Mouse (Mus musculus) midbrain, embryonic 16.5 days (tissue): Measurements from ENCODE around the gene Syt3. TPM values are rescaled to one million over a fixed set of nuclear protein-coding genes. Genes with fewer than 3 reads are reported as not detected.

Experiments used
- ATAC-seq: fragments of 200-750 bp; cut with Nextera tagmentation; 2 replicates; pipeline ENCODE4 v1.8.0; 2017; ENCODE audit warnings: moderate TSS enrichment
- H3K27ac ChIP-seq: fragments of 300-500 bp; sonication (generic); 2 replicates; pipeline ENCODE4 v1.5.1; 2014; ENCODE audit warnings: mild to moderate bottlenecking, low read length, mixed read lengths
- H3K27me3 ChIP-seq: fragments of 300-500 bp; sonication (generic); 2 replicates; pipeline ENCODE4 v1.6.1; 2014; ENCODE audit warnings: low read depth, low read length, mixed read lengths; ENCODE audit not compliant: control insufficient read depth, insufficient read depth
- H3K36me3 ChIP-seq: fragments of 300-500 bp; sonication (generic); 2 replicates; pipeline ENCODE4 v1.6.1; 2014; ENCODE audit warnings: mild to moderate bottlenecking, low read length, moderate library complexity, mixed read lengths; ENCODE audit not compliant: control insufficient read depth, insufficient read depth
- H3K4me1 ChIP-seq: fragments of 300-500 bp; sonication (generic); 2 replicates; pipeline ENCODE4 v1.6.1; 2014; ENCODE audit warnings: mild to moderate bottlenecking, low read length, mixed read lengths; ENCODE audit not compliant: control insufficient read depth, insufficient read depth
- H3K4me2 ChIP-seq: fragments of 300-500 bp; sonication (generic); 2 replicates; pipeline ENCODE4 v1.6.1; 2014; ENCODE audit warnings: mild to moderate bottlenecking, low read length, mixed read lengths
- H3K4me3 ChIP-seq: fragments of 300-500 bp; sonication (generic); 2 replicates; pipeline ENCODE4 v1.5.1; 2014; ENCODE audit warnings: low read depth, mild to moderate bottlenecking, low read length, moderate library complexity, mixed read lengths
- H3K9ac ChIP-seq: fragments of 300-500 bp; sonication (generic); 2 replicates; pipeline ENCODE4 v1.6.1; 2014; ENCODE audit warnings: low read depth, low read length, mixed read lengths
- H3K9me3 ChIP-seq: fragments of 300-500 bp; sonication (generic); replicated peaks from 2 replicates; pipeline ENCODE4 v1.6.1; 2014; ENCODE audit warnings: mild to moderate bottlenecking, low read length, mixed read lengths; ENCODE audit not compliant: control insufficient read depth, poor library complexity, severe bottlenecking
- WGBS: fragments of 180-500 bp; shearing (Covaris S2); extraction: QIAGEN DNeasy Blood & Tissue Kit; methylation state at CpG from one replicate; pipeline ENCODE4 v1.1.7; 2014; 5-methylcytosine and 5-hydroxymethylcytosine counted together
- polyA plus RNA-seq: library from polyadenylated mRNA; unstranded; fragments of >200 nt; fragmentation: Nextera tagmentation; extraction: Ambion mirVana; gene quantifications from 2 replicates; pipeline ENCODE4 v1.2.1, GENCODE M21; 2015

Syt3 gene
- polyA plus RNA-seq, 1 experiment from 2014 or later: 73.2 TPM

- no peak overlapping the region for H3K4me3 ChIP-seq
- no peaks in the 10 kb centered on the region for H3K9me3 ChIP-seq
- 83% methylated on average over 14 of the region's 14 CpGs for WGBS
- H3K27ac ChIP-seq: no peak overlapping the region
- ATAC-seq: no peak
- H3K9ac ChIP-seq: no peak overlapping the region
- H3K4me1 ChIP-seq: no peaks in the 10 kb centered on the region
- H3K27me3 ChIP-seq: no peaks in the 10 kb centered on the region
- H3K4me2 ChIP-seq: no peak overlapping the region
- peaks cover 4% of the 10 kb centered on the region; the same call in 1 of the 2 replicates for H3K36me3 ChIP-seq
Measured at GRCm38 (mm10) chr7:44392341-44392740, 8.4 kb downstream of the Syt3 start.

- Histone ChIP-seq H3K9ac (no peak overlapping the region), H3K36me3 (peaks cover 4% of the 10 kb centered on the region; the same call in 1 of the 2 replicates), H3K27ac (no peak overlapping the region), H3K27me3 (no peaks in the 10 kb centered on the region), H3K4me1 (no peaks in the 10 kb centered on the region), H3K9me3 (no peaks in the 10 kb centered on the region), H3K4me3 (no peak overlapping the region), H3K4me2 (no peak overlapping the region)
- ATAC-seq: no peak
- 93% methylated on average over 17 of the region's 17 CpGs for WGBS
Measured at GRCm38 (mm10) chr7:44393284-44393683, 9.4 kb downstream of the Syt3 start.

- H3K4me3 ChIP-seq: no peak overlapping the region
- no peak overlapping the region for H3K27ac ChIP-seq
- H3K27me3 ChIP-seq: no peaks in the 10 kb centered on the region
- H3K36me3 ChIP-seq: peaks cover 2% of the 10 kb centered on the region; the same call in 1 of the 2 replicates
- H3K9me3 ChIP-seq: no peaks in the 10 kb centered on the region
- ATAC-seq: peak; percentile 66
- WGBS: 9% methylated on average over 3 of the region's 3 CpGs
- no peak overlapping the region for H3K4me2 ChIP-seq
- no peaks in the 10 kb centered on the region for H3K4me1 ChIP-seq
- no peak overlapping the region for H3K9ac ChIP-seq
Measured at GRCm38 (mm10) chr7:44398570-44398969, 14.7 kb downstream of the Syt3 start.

GRCm38 (mm10) chr7:44401673-44402072, 17.8 kb downstream of the Syt3 start:
- peaks cover 9% of the 10 kb centered on the region for H3K4me1 ChIP-seq
- no peak overlapping the region for H3K27ac ChIP-seq
- ATAC-seq: no peak
- WGBS: 90% methylated on average over 6 of the region's 6 CpGs
- H3K4me3 ChIP-seq: no peak overlapping the region
- H3K4me2 ChIP-seq: no peak overlapping the region
- H3K27me3 ChIP-seq: no peaks in the 10 kb centered on the region
- no peaks in the 10 kb centered on the region for H3K36me3 ChIP-seq
- H3K9me3 ChIP-seq: no peaks in the 10 kb centered on the region
- no peak overlapping the region for H3K9ac ChIP-seq

- peak overlapping the region; percentile 77 for H3K4me2 ChIP-seq
- H3K36me3 ChIP-seq: no peaks in the 10 kb centered on the region
- peaks cover 9% of the 10 kb centered on the region for H3K4me1 ChIP-seq
- peak overlapping the region; percentile 88 for H3K27ac ChIP-seq
- H3K27me3 ChIP-seq: no peaks in the 10 kb centered on the region
- ATAC-seq: peak; percentile 97
- H3K9me3 ChIP-seq: no peaks in the 10 kb centered on the region
- 1% methylated on average over 27 of the region's 27 CpGs for WGBS
- H3K4me3 ChIP-seq: peak overlapping the region; percentile 41
- peak overlapping the region; percentile 62 for H3K9ac ChIP-seq
Measured at GRCm38 (mm10) chr7:44405346-44406014, 21.6 kb downstream of the Syt3 start.

GRCm38 (mm10) chr7:44406015-44406355, 22.1 kb downstream of the Syt3 start:
- peaks cover 9% of the 10 kb centered on the region for H3K4me1 ChIP-seq
- H3K4me3 ChIP-seq: no peak overlapping the region
- no peak for ATAC-seq
- 0 out of 2 replicates have a peak overlapping the region, but pooled peaks have one; percentile 31 for H3K9ac ChIP-seq
- WGBS: under 1% methylated on average over 5 of the region's 5 CpGs
- no peaks in the 10 kb centered on the region for H3K36me3 ChIP-seq
- H3K9me3 ChIP-seq: no peaks in the 10 kb centered on the region
- H3K4me2 ChIP-seq: peak overlapping the region; percentile 24; the same call in 1 of the 2 replicates
- H3K27ac ChIP-seq: peak overlapping the region; percentile 31; the same call in 1 of the 2 replicates
- H3K27me3 ChIP-seq: no peaks in the 10 kb centered on the region

GRCm38 (mm10) chr7:44411144-44411543, 27.2 kb downstream of the Syt3 start:
- peaks cover 2% of the 10 kb centered on the region; the same call in 1 of the 2 replicates for H3K4me1 ChIP-seq
- no peak overlapping the region for H3K27ac ChIP-seq
- H3K9ac ChIP-seq: no peak overlapping the region
- H3K36me3 ChIP-seq: no peaks in the 10 kb centered on the region
- no peaks in the 10 kb centered on the region for H3K27me3 ChIP-seq
- no peak overlapping the region for H3K4me3 ChIP-seq
- H3K9me3 ChIP-seq: no peaks in the 10 kb centered on the region
- no peak overlapping the region for H3K4me2 ChIP-seq
- WGBS: 88% methylated on average over 4 of the region's 4 CpGs
- ATAC-seq: no peak

GRCm38 (mm10) chr7:44413307-44413706, 29.4 kb downstream of the Syt3 start:
- Histone ChIP-seq H3K4me3 (no peak overlapping the region), H3K4me2 (no peak overlapping the region), H3K36me3 (no peaks in the 10 kb centered on the region), H3K27ac (no peak overlapping the region), H3K9ac (no peak overlapping the region), H3K9me3 (no peaks in the 10 kb centered on the region), H3K27me3 (no peaks in the 10 kb centered on the region), H3K4me1 (no peaks in the 10 kb centered on the region)
- 90% methylated on average over 6 of the region's 6 CpGs for WGBS
- ATAC-seq: no peak

- Histone ChIP-seq H3K4me2 (peak overlapping the region; percentile 91), H3K4me3 (peak overlapping the region; percentile 87), H3K27ac (peak overlapping the region; percentile 100), H3K9me3 (no peaks in the 10 kb centered on the region), H3K9ac (peak overlapping the region; percentile 43), H3K36me3 (no peaks in the 10 kb centered on the region), H3K27me3 (no peaks in the 10 kb centered on the region), H3K4me1 (peaks cover 41% of the 10 kb centered on the region)
- WGBS: 12% methylated on average over 8 of the region's 8 CpGs
- ATAC-seq: peak; percentile 12
Measured at GRCm38 (mm10) chr7:44427666-44428065, 43.8 kb downstream of the Syt3 start.
